Mouse (Mus musculus) MEL (cell line): ENCODE measurements at regions not wholly inside any gene's neighbourhood (a gene's known extent, or its start where the extent isn't known, plus 50 kb on each side); places are given as distances from the start of the nearest gene placed in this dataset.

Experiments used
- DNase-seq: peaks from one replicate; pipeline ENCODE4 v3.0.0; 2011; ENCODE audit warnings: low read depth, low spot score
- H3K27ac ChIP-seq: 2 replicates; pipeline ENCODE4 v1.5.1; 2012; ENCODE audit warnings: low read depth, mild to moderate bottlenecking, control low read depth, low read length, moderate library complexity; ENCODE audit not compliant: control insufficient read depth
- H3K27me3 ChIP-seq, 2 experiments: fragments of 150-350 bp in 1 of 2; sonication (generic) in 1 of 2; 2 replicates each; pipeline ENCODE4 v1.6.1; 2012; ENCODE audit warnings: low read length in 2 of 2, mild to moderate bottlenecking in 2 of 2, improper control_type of control experiment in 1 of 2, moderate library complexity in 1 of 2; ENCODE audit not compliant: insufficient read depth in 2 of 2, control insufficient read depth in 1 of 2
- H3K36me3 ChIP-seq, 2 experiments: 2 replicates each; pipeline ENCODE4 v1.6.1; 2012 to 2014; ENCODE audit warnings: low read length in 2 of 2, improper control_type of control experiment in 1 of 2, inconsistent platforms in 1 of 2, mild to moderate bottlenecking in 1 of 2; ENCODE audit not compliant: insufficient read depth in 2 of 2, control insufficient read depth in 1 of 2
- H3K4me1 ChIP-seq, 2 experiments: fragments of 150-350 bp in 1 of 2; sonication (generic) in 1 of 2; 2 replicates each; pipeline ENCODE4 v1.6.1; 2012; ENCODE audit warnings: low read length in 2 of 2, improper control_type of control experiment in 1 of 2, mild to moderate bottlenecking in 1 of 2; ENCODE audit not compliant: insufficient read depth in 2 of 2, control insufficient read depth in 1 of 2
- H3K4me3 ChIP-seq, 2 experiments: fragments of 150-350 bp in 1 of 2; sonication (generic) in 1 of 2; 2 replicates each; pipeline ENCODE4 v1.5.1; 2012; ENCODE audit warnings: low read depth in 2 of 2, low read length in 2 of 2, mild to moderate bottlenecking in 2 of 2, moderate library complexity in 2 of 2, control low read depth in 1 of 2, improper control_type of control experiment in 1 of 2; ENCODE audit not compliant: control insufficient read depth in 1 of 2, insufficient read depth in 1 of 2
- H3K79me2 ChIP-seq: 2 replicates; pipeline ENCODE4 v1.6.1; 2012; ENCODE audit warnings: mild to moderate bottlenecking, low read length, moderate library complexity; ENCODE audit not compliant: control insufficient read depth, poor library complexity, insufficient read depth
- H3K9ac ChIP-seq: 2 replicates; pipeline ENCODE4 v1.6.1; 2012; ENCODE audit warnings: low read depth, mild to moderate bottlenecking, control low read depth, low read length, moderate library complexity; ENCODE audit not compliant: control insufficient read depth, poor library complexity, severe bottlenecking
- H3K9me3 ChIP-seq: fragments of 150-350 bp; sonication (generic); replicated peaks from 2 replicates; pipeline ENCODE4 v1.6.1; 2012; ENCODE audit warnings: mild to moderate bottlenecking, low read length, improper control_type of control experiment, moderate library complexity; ENCODE audit not compliant: insufficient read depth
- BHLHE40 ChIP-seq: IDR thresholded peaks from 2 replicates; pipeline ENCODE4 v1.6.1; 2012; ENCODE audit warnings: low read depth, mild to moderate bottlenecking, inconsistent platforms, low read length, improper control_type of control experiment, borderline replicate concordance
- CTCF ChIP-seq, 3 experiments: IDR thresholded peaks in 2 of 3; conservative IDR thresholded peaks in 1 of 3; 2 replicates each; pipeline ENCODE4 v1.5.1; 2011 to 2012; ENCODE audit warnings: low read length in 3 of 3, low read depth in 2 of 3, mild to moderate bottlenecking in 2 of 3, improper control_type of control experiment in 1 of 3, inconsistent platforms in 1 of 3, mixed read lengths in 1 of 3, moderate library complexity in 1 of 3; ENCODE audit not compliant: control insufficient read depth in 1 of 3, insufficient read depth in 1 of 3, poor library complexity in 1 of 3, severe bottlenecking in 1 of 3
- E2F4 ChIP-seq: IDR thresholded peaks from 2 replicates; pipeline ENCODE4 v1.6.1; 2011; ENCODE audit warnings: low read depth, low read length, improper control_type of control experiment, borderline replicate concordance
- GABPA ChIP-seq: IDR thresholded peaks from 2 replicates; pipeline ENCODE4 v1.6.1; 2012; ENCODE audit warnings: low read depth, mild to moderate bottlenecking, inconsistent platforms, low read length, improper control_type of control experiment, moderate library complexity
- KAT2A ChIP-seq: conservative IDR thresholded peaks from 2 replicates; pipeline ENCODE4 v1.6.1; 2012; ENCODE audit warnings: low read depth, low read length, improper control_type of control experiment, inconsistent platforms
- MEF2A ChIP-seq: IDR thresholded peaks from 2 replicates; pipeline ENCODE4 v1.6.1; 2014; ENCODE audit warnings: low read depth, mild to moderate bottlenecking, inconsistent platforms, low read length, improper control_type of control experiment; ENCODE audit not compliant: poor library complexity, insufficient replicate concordance, severe bottlenecking; ENCODE audit errors: extremely low read depth
- MXI1 ChIP-seq: IDR thresholded peaks from 2 replicates; pipeline ENCODE4 v1.6.1; 2011; ENCODE audit warnings: mild to moderate bottlenecking, low read depth, low read length, improper control_type of control experiment
- NELFE ChIP-seq: IDR thresholded peaks from 2 replicates; pipeline ENCODE4 v1.6.1; 2011; ENCODE audit warnings: low read depth, low read length, improper control_type of control experiment
- POLR2A ChIP-seq, 2 experiments: IDR thresholded peaks; 2 replicates each; pipeline ENCODE4 v1.6.1; 2011 to 2012; ENCODE audit warnings: low read length in 2 of 2, mild to moderate bottlenecking in 2 of 2, control low read depth in 1 of 2, improper control_type of control experiment in 1 of 2, low read depth in 1 of 2, moderate library complexity in 1 of 2; ENCODE audit not compliant: control insufficient read depth in 1 of 2, insufficient read depth in 1 of 2, poor library complexity in 1 of 2
- POLR2AphosphoS2 ChIP-seq: IDR thresholded peaks from 2 replicates; pipeline ENCODE4 v1.6.1; 2011; ENCODE audit warnings: low read length, improper control_type of control experiment
- POLR2AphosphoS5 ChIP-seq: IDR thresholded peaks from 2 replicates; pipeline ENCODE4 v1.6.1; 2012; ENCODE audit warnings: low read depth, borderline replicate concordance, mild to moderate bottlenecking, inconsistent platforms, low read length, moderate library complexity, mixed read lengths
- RAD21 ChIP-seq: IDR thresholded peaks from 2 replicates; pipeline ENCODE4 v1.6.1; 2011; ENCODE audit warnings: mild to moderate bottlenecking, low read depth, low read length, improper control_type of control experiment
- SIN3A ChIP-seq: IDR thresholded peaks from 2 replicates; pipeline ENCODE4 v1.6.1; 2012; ENCODE audit warnings: low read length, improper control_type of control experiment, inconsistent platforms
- SMC3 ChIP-seq: IDR thresholded peaks from 2 replicates; pipeline ENCODE4 v1.6.1; 2011; ENCODE audit warnings: low read depth, low read length, improper control_type of control experiment
- TAL1 ChIP-seq: IDR thresholded peaks from 2 replicates; pipeline ENCODE4 v1.6.1; 2012; ENCODE audit warnings: mild to moderate bottlenecking, inconsistent platforms, low read length, moderate library complexity, mixed read lengths
- ZKSCAN1 ChIP-seq: IDR thresholded peaks from 2 replicates; pipeline ENCODE4 v1.6.1; 2012; ENCODE audit warnings: low read depth, mild to moderate bottlenecking, inconsistent platforms, low read length, improper control_type of control experiment, moderate library complexity
- ZMIZ1 ChIP-seq: IDR thresholded peaks from 2 replicates; pipeline ENCODE4 v1.6.1; 2012; ENCODE audit warnings: low read depth, mild to moderate bottlenecking, inconsistent platforms, low read length, improper control_type of control experiment, moderate library complexity

- Histone ChIP-seq H3K27ac (no peak overlapping the region), H3K9ac (no peak overlapping the region), H3K4me3 (no peak overlapping the region), H3K4me1 (no peaks in the 10 kb centered on the region), H3K36me3 (no peaks in the 10 kb centered on the region), H3K9me3 (no peaks in the 10 kb centered on the region), H3K79me2 (no peaks in the 10 kb centered on the region)
- DNase-seq: no peak
- TF ChIP-seq SMC3: no peak
- TF ChIP-seq, all 39 proteins: peak for 0
- H3K27me3 ChIP-seq: no peaks in the 10 kb centered on the region
Measured at GRCm38 (mm10) chr1:194330471-194330870, 287.5 kb upstream of the Plxna2 start.

- Histone ChIP-seq H3K9me3 (no peaks in the 10 kb centered on the region), H3K27ac (no peak overlapping the region), H3K79me2 (no peaks in the 10 kb centered on the region), H3K4me1 (no peaks in the 10 kb centered on the region), H3K36me3 (no peaks in the 10 kb centered on the region), H3K27me3 (no peaks in the 10 kb centered on the region)
- DNase-seq: no peak
- TF ChIP-seq POLR2AphosphoS2: no peak
- no peak for TF ChIP-seq CTCF (IDR thresholded peaks at IDR 0.05 in 2 of 3, conservative IDR thresholded peaks at IDR 0.05 in 1 of 3; ENCODE audit: control insufficient read depth in 1 of 3, insufficient read depth in 1 of 3, low read depth in 2 of 3, low read length in 3 of 3, poor library complexity in 1 of 3, severe bottlenecking in 1 of 3)
- TF ChIP-seq ZMIZ1: no peak
- no peak for TF ChIP-seq BHLHE40
- TF ChIP-seq NELFE: no peak
- TF ChIP-seq TAL1: no peak
- TF ChIP-seq GABPA: no peak
- no peak for TF ChIP-seq RAD21
- no peak for TF ChIP-seq SIN3A
- TF ChIP-seq KAT2A: no peak
- no peak for TF ChIP-seq MXI1
- TF ChIP-seq POLR2A (IDR thresholded peaks at IDR 0.05; ENCODE audit: control insufficient read depth in 1 of 2, insufficient read depth in 1 of 2, low read depth in 1 of 2, low read length in 2 of 2, poor library complexity in 1 of 2): no peak
- TF ChIP-seq, all 39 proteins: peak for 0
- Histone ChIP-seq H3K4me3 (no peak overlapping the region), H3K9ac (no peak overlapping the region)
Measured at GRCm38 (mm10) chr1:194320320-194321036, 297.5 kb upstream of the Plxna2 start.

GRCm38 (mm10) chr1:194318351-194318750, 299.7 kb upstream of the Plxna2 start:
- Histone ChIP-seq H3K4me3 (no peak overlapping the region), H3K27me3 (no peaks in the 10 kb centered on the region), H3K9me3 (no peaks in the 10 kb centered on the region), H3K9ac (no peak overlapping the region), H3K27ac (no peak overlapping the region), H3K36me3 (no peaks in the 10 kb centered on the region), H3K79me2 (no peaks in the 10 kb centered on the region), H3K4me1 (no peaks in the 10 kb centered on the region)
- DNase-seq: no peak
- no peak for TF ChIP-seq E2F4
- no peak for TF ChIP-seq MXI1
- no peak for TF ChIP-seq ZKSCAN1
- no peak for TF ChIP-seq SIN3A
- no peak for TF ChIP-seq POLR2AphosphoS5
- TF ChIP-seq MEF2A: no peak
